Mouse (Mus musculus) heart, embryonic 10.5 days (tissue): ENCODE measurements around the gene Tubb4b. TPM values are rescaled to one million over a fixed set of nuclear protein-coding genes. Genes with fewer than 3 reads are reported as not detected.
"Not testable (repeated sequence)": the region's sequence is repeated elsewhere in the genome, so short reads cannot be mapped to it uniquely, and the experiment has no call there.

Experiments used
- DNase-seq: peaks from one replicate; pipeline ENCODE4 v3.0.0-alpha.2; 2017; ENCODE audit warnings: low spot score
- H3K27ac ChIP-seq: fragments of 300-500 bp; sonication (generic); 2 replicates; pipeline ENCODE4 v1.5.1; 2016; ENCODE audit warnings: mild to moderate bottlenecking
- H3K27me3 ChIP-seq: fragments of 300-500 bp; sonication (generic); 2 replicates; pipeline ENCODE4 v1.6.1; 2016; ENCODE audit warnings: mild to moderate bottlenecking; ENCODE audit not compliant: poor library complexity, insufficient read depth, severe bottlenecking
- H3K36me3 ChIP-seq: fragments of 300-500 bp; sonication (generic); 2 replicates; pipeline ENCODE4 v1.6.1; 2016; ENCODE audit warnings: mild to moderate bottlenecking, moderate library complexity
- H3K4me1 ChIP-seq: fragments of 300-500 bp; sonication (generic); 2 replicates; pipeline ENCODE4 v1.6.1; 2016; ENCODE audit warnings: mild to moderate bottlenecking
- H3K4me3 ChIP-seq: fragments of 300-500 bp; sonication (generic); 2 replicates; pipeline ENCODE4 v1.5.1; 2016; ENCODE audit warnings: mild to moderate bottlenecking, moderate library complexity
- H3K9me3 ChIP-seq: fragments of 300-500 bp; sonication (generic); 2 replicates; pipeline ENCODE4 v1.6.1; 2016; ENCODE audit warnings: mild to moderate bottlenecking, moderate library complexity
- WGBS: fragments of 180-500 bp; shearing (Covaris S2); methylation state at CpG from one replicate; pipeline ENCODE4 v1.1.7; 2016; 5-methylcytosine and 5-hydroxymethylcytosine counted together
- polyA plus RNA-seq: library from polyadenylated mRNA; unstranded; fragments of >200 nt; fragmentation: Nextera tagmentation; extraction: Ambion mirVana; gene quantifications from 2 replicates; pipeline ENCODE4 v1.2.1, GENCODE M21; 2016

Tubb4b gene
- polyA plus RNA-seq, 1 experiment from 2014 or later = 610 TPM

GRCm38 (mm10) chr2:25262291-25262767 is 37.8 kb upstream of the Tubb4b start, which contains the start of gene Tprn:
TSS of gene Tprn (plus strand) at chr2:25262618.
- Histone ChIP-seq H3K27me3 (peaks cover 25% of the 10 kb centered on the region), H3K9me3 (no peaks in the 10 kb centered on the region), H3K4me3 (peak within 1 kb of the TSS; percentile 80), H3K4me1 (peaks cover 34% of the 10 kb centered on the region), H3K36me3 (no peaks in the 10 kb centered on the region), H3K27ac (peak within 1 kb of the TSS; percentile 83)
- peak; percentile 98 for DNase-seq
- WGBS = under 1% methylated on average over 39 of the region's 39 CpGs

DNA sequence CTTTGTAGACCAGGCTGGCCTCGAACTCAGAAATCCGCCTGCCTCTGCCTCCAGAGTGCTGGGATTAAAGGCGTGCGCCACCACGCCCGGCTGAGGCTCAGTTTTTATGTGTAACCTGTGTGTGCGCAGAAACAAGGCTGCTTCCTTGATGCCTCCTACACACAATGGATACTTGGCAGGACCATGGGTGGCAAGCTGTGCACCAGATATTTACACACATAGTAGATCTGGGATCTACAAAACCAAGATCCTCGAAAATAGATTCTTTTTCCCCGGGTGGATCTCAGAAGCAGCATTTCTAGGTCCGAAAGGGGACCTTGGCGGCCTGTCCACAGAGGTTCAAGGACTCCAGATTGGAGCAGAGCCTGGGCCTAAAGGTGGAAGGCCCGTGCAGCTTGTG is 37.4 kb upstream of the Tubb4b start:
- no peak for DNase-seq
- H3K4me1 ChIP-seq = peaks cover 30% of the 10 kb centered on the region
- H3K36me3 ChIP-seq = no peaks in the 10 kb centered on the region
- WGBS = 43% methylated on average over 12 of the region's 12 CpGs
- peaks cover 25% of the 10 kb centered on the region for H3K27me3 ChIP-seq
- peak overlapping the region; percentile 80 for H3K4me3 ChIP-seq
- H3K9me3 ChIP-seq = no peaks in the 10 kb centered on the region
- peak overlapping the region; percentile 83 for H3K27ac ChIP-seq

DNA sequence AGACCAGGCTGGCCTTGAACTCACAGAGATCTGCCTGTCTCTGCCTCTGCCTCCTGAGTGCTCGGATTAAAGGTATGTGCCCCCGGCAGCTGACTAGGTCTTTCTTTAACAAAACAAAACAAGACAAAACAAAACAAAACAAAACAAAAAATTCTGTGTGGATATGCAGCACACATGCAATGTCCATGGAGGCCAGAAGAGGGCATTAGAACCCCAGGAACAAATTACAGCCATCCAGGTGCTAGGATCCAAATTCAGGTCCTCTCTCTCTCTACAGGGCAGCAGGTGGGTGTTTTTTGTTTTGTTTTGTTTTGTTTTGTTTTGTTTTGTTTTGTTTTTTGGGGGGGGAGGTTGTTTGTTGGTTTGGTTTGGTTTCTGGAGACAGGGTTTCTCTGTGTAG is 34.4 kb upstream of the Tubb4b start:
- WGBS = 41% methylated on average over 2 of the region's 2 CpGs
- H3K27ac ChIP-seq = no peak overlapping the region
- no peaks in the 10 kb centered on the region for H3K9me3 ChIP-seq
- no peak for DNase-seq
- peaks cover 9% of the 10 kb centered on the region for H3K27me3 ChIP-seq
- H3K4me3 ChIP-seq = no peak overlapping the region
- no peaks in the 10 kb centered on the region for H3K36me3 ChIP-seq
- peaks cover 25% of the 10 kb centered on the region for H3K4me1 ChIP-seq

DNA sequence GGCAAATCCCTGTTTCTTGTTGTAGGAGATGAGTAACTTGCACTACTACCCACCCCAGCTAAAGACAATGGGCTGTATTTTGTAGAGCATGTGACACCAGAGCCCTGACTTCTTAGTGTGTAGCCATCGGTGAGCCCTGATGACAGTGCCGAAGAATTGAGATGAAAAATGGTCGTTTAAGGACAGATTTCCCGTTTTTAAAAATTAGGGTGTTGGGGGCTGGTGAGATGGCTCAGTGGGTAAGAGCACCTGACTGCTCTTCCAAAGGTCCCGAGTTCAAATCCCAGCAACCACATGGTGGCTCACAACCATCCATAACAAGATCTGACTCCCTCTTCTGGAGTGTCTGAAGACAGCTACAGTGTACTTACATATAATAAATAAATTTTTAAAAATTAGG is 32.7 kb upstream of the Tubb4b start:
- not testable (repeated sequence) for H3K9me3 ChIP-seq, H3K36me3 ChIP-seq, DNase-seq, H3K4me3 ChIP-seq, H3K27ac ChIP-seq, H3K27me3 ChIP-seq
- H3K4me1 ChIP-seq = peaks cover 13% of the 10 kb centered on the region
- 79% methylated on average over 5 of the region's 5 CpGs for WGBS

- WGBS = 59% methylated on average over 12 of the region's 12 CpGs
Observed at GRCm38 (mm10) chr2:25256443-25257109, 32.1 kb upstream of the Tubb4b start.

DNA sequence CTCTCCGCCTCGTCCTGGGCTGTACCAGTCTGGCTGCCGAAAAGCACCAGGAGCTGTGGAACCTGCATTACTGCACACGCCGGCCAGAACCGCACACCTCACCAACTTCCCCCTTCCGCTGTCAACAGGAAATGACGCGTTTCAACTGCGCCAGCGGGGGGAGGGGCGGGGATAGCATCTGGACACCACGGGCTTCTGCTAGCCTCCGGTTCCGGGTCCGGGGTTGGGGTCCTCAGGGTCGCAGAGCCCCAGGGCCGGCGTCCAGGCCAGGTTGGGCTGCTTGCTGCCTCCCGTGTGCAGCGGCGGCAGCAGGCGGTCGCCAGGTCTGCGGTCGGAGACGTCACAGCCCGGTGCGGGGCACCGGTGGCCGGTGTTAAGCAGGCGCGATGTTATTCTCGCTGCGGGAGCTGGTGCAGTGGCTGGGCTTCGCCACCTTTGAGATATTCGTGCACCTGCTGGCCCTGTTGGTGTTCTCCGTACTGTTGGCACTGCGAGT is 30.8 kb upstream of the Tubb4b start, which contains the start of gene Tmem203:
Gene Tmem203 (plus strand): TSS at position 156 of the 496 bp plus-strand sequence.
- DNase-seq = peak; percentile 97
- H3K27me3 ChIP-seq = no peaks in the 10 kb centered on the region
- under 1% methylated on average over 39 of the region's 39 CpGs for WGBS
- peak within 1 kb of the TSS; percentile 84 for H3K4me3 ChIP-seq
- peaks cover 26% of the 10 kb centered on the region for H3K36me3 ChIP-seq
- no peaks in the 10 kb centered on the region for H3K9me3 ChIP-seq
- H3K27ac ChIP-seq = peak within 1 kb of the TSS; percentile 94
- H3K4me1 ChIP-seq = peaks cover 13% of the 10 kb centered on the region

More at GRCm38 (mm10) chr2:25256443-25257109, 32.1 kb upstream of the Tubb4b start:
- Histone ChIP-seq H3K4me3 (peak overlapping the region; percentile 84), H3K36me3 (peaks cover 15% of the 10 kb centered on the region), H3K4me1 (peaks cover 13% of the 10 kb centered on the region)
- not testable (repeated sequence) for H3K27me3 ChIP-seq, H3K9me3 ChIP-seq, DNase-seq, H3K27ac ChIP-seq

GRCm38 (mm10) chr2:25252331-25252730 is 27.8 kb upstream of the Tubb4b start:
- no peak overlapping the region for H3K27ac ChIP-seq
- peaks cover 56% of the 10 kb centered on the region for H3K36me3 ChIP-seq
- no peaks in the 10 kb centered on the region for H3K9me3 ChIP-seq
- DNase-seq = no peak
- peaks cover 13% of the 10 kb centered on the region for H3K4me1 ChIP-seq
- WGBS = 90% methylated on average over 1 of the region's 1 CpGs
- no peak overlapping the region for H3K4me3 ChIP-seq
- H3K27me3 ChIP-seq = no peaks in the 10 kb centered on the region

DNA sequence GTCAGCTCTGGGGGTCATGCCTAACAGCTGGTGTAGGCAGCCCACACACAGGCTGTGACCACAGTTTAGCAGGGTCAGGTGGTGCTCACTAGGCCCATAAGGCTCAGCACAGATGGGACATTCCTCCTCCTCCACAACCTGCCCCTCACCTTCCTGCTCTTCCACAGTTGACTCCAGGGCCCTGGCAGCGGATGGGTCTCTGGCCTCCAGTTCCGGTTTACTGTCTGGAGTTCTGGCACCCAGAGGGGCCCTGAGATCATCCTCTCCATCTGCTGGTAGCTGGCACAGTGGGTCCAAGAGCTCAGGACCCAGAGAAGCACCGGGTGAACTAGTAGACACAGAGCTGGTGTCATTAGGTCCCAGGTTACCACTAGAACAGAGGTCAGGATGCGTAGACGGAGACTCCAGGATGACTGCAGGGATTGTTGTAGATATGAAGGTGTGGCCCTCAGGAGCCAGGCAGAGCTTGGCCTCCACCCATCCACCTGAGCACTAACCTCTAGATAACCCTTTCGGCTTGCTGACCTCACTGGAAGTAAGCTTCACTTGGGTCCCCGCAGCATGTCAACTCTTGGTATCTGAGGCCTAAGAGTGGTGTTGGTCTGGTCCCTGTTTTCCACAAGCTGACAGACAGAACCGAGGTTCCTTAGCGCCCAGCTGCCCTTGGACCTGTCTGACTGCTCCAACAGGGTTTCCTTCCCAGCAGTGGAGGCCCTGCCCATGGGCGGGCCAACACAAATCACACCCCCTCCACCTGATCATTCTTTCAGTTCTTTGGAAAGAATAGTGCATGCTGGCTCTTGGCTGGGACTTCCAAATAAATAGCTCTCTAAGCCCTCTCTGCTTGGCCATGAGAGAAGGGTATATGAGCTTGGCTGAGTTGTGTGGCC is 21.9 kb upstream of the Tubb4b start, which contains the start of gene AL732309.1:
Gene AL732309.1 (minus strand): TSS at position 681 of the 890 bp plus-strand sequence.
- Histone ChIP-seq H3K9me3 (no peaks in the 10 kb centered on the region), H3K4me1 (peaks cover 17% of the 10 kb centered on the region), H3K27ac (no peak within 1 kb of the TSS), H3K4me3 (no peak within 1 kb of the TSS), H3K27me3 (peaks cover 30% of the 10 kb centered on the region), H3K36me3 (peaks cover 61% of the 10 kb centered on the region)
- no peak for DNase-seq
- WGBS = 81% methylated on average over 10 of the region's 10 CpGs

- Histone ChIP-seq H3K4me3 (no peak overlapping the region), H3K36me3 (peaks cover 39% of the 10 kb centered on the region), H3K27me3 (peaks cover 37% of the 10 kb centered on the region), H3K9me3 (no peaks in the 10 kb centered on the region), H3K27ac (no peak overlapping the region), H3K4me1 (peaks cover 30% of the 10 kb centered on the region)
- WGBS = 85% methylated on average over 4 of the region's 4 CpGs
- DNase-seq = no peak
Observed at GRCm38 (mm10) chr2:25244144-25244543, 19.6 kb upstream of the Tubb4b start.

GRCm38 (mm10) chr2:25243342-25243741 is 18.8 kb upstream of the Tubb4b start:
- no peak overlapping the region for H3K27ac ChIP-seq
- 80% methylated on average over 8 of the region's 8 CpGs for WGBS
- H3K9me3 ChIP-seq = no peaks in the 10 kb centered on the region
- no peak for DNase-seq
- H3K4me3 ChIP-seq = peak overlapping the region; percentile 70; the same call in 1 of the 2 replicates
- H3K36me3 ChIP-seq = peaks cover 31% of the 10 kb centered on the region
- H3K4me1 ChIP-seq = peaks cover 30% of the 10 kb centered on the region
- peaks cover 37% of the 10 kb centered on the region for H3K27me3 ChIP-seq

DNA sequence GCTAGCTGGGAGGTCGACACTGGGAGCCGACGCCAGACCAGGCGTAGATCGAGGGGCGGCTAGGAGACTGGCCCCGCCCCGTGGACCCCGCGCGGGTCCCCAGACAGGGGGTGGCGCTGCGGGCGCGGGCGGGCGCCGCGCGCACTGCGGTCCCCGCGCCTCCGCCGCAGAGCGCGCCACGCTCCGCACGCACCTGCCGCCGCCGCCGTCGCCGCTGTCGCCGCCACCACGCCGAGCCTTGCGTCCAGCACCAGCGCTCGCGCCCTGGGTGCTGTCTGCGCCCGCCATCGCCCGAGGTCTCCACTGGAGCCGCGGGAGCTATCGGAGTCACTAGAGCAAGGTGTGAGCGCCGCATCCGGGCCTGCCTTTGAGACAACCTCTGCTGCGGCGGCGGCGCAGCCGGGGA is 17.6 kb upstream of the Tubb4b start, which contains the start of the genes Rnf208 and Cysrt1:
Gene Rnf208 (plus strand): TSS at position 155 of the 406 bp plus-strand sequence.
Gene Cysrt1 (minus strand): TSS at position 352 of the 406 bp plus-strand sequence.
- no peaks in the 10 kb centered on the region for H3K9me3 ChIP-seq
- WGBS = under 1% methylated on average over 59 of the region's 59 CpGs
- H3K4me1 ChIP-seq = peaks cover 30% of the 10 kb centered on the region
- peak within 1 kb of the TSS; percentile 70 for H3K4me3 ChIP-seq
- H3K27ac ChIP-seq = peak within 1 kb of the TSS; percentile 81
- H3K27me3 ChIP-seq = peaks cover 46% of the 10 kb centered on the region
- no peak for DNase-seq
- H3K36me3 ChIP-seq = peaks cover 19% of the 10 kb centered on the region; the same call in 1 of the 2 replicates

GRCm38 (mm10) chr2:25241438-25241775 is 16.9 kb upstream of the Tubb4b start:
- 23% methylated on average over 6 of the region's 6 CpGs for WGBS
- H3K9me3 ChIP-seq = no peaks in the 10 kb centered on the region
- H3K27me3 ChIP-seq = peaks cover 49% of the 10 kb centered on the region
- no peak overlapping the region for H3K27ac ChIP-seq
- no peak for DNase-seq
- H3K4me3 ChIP-seq = peak overlapping the region; percentile 70
- peaks cover 16% of the 10 kb centered on the region; the same call in 1 of the 2 replicates for H3K36me3 ChIP-seq
- peaks cover 34% of the 10 kb centered on the region for H3K4me1 ChIP-seq
